Mouse (Mus musculus) thymus, postnatal 14 days (tissue): Measurements from ENCODE around the gene Chst3.
"Not testable (repeated sequence)": the region's sequence is repeated elsewhere in the genome, so short reads cannot be mapped to it uniquely, and the experiment has no call there.

Experiments used
- DNase-seq: peaks from one replicate; pipeline ENCODE4 v3.0.0; 2021

The Chst3 gene

DNA sequence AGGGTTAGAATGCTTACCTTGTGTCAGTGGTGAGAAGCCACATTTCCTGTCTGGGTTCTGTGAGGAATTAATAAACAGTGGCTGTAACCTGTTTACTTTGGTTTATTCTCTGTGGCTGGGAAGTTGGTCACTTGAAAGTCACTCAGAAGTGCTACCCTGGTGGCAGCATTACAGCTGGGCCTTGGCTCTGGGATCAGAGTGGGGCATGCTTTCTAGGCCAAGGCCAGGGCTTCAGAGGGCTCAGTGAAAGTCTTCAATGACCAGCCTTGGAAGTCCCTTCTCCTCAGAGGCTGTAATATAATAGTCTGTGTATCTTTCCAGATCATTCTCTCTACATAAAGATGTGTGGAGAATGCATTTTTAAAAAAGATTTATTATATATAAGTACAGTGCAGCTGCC, 63.0 kb downstream of the Chst3 start:
- DNase-seq, result no peak

DNA sequence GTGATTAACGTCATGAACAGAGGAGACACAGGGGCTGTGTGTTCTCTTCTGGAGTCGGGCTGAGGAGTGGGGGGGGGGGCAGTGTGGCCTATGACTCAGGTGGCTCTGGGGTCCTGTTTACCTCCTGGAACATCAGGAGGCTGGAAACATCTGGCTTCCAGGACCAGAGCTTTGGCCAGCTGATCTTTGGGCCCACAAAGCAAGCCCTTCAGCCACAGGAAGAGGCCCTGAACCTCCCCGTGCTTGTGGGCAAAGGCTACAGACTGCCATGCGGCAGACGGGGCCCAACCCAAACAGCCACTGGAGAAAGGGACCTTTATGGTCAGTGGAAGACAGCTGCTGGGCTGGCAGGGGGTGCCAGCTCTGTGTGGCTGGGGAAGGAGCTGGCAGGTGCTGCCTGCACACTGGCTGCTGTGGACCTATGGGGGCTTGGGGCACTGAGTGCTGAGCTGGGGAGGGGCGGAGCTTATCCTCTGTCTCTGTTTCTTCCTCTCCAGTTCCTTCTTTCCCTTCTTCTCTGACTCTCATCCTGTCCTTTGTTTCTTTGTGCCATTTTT, 67.9 kb downstream of the Chst3 start:
- DNase-seq, result no peak

DNA sequence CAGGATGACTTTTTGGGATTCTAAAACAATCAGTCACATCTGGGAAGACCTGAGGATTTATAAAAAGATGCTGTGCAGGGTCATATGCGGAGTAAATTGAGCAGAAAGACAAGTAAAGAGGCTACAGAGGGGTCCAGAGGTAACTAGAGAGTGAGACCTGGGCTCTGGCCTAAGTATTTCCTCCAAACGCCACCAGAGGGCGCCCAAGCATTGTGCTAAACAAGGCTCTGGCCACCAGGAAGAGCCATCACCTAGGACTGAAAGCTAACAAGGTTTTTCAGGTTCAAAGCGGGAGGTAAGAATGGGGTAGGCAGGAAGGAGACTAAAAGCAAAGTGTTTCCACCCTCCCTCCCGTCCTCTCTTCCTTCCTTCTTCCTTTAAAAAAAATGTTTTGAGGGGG, 71.0 kb downstream of the Chst3 start:
- DNase-seq, result peak; percentile 89

DNA sequence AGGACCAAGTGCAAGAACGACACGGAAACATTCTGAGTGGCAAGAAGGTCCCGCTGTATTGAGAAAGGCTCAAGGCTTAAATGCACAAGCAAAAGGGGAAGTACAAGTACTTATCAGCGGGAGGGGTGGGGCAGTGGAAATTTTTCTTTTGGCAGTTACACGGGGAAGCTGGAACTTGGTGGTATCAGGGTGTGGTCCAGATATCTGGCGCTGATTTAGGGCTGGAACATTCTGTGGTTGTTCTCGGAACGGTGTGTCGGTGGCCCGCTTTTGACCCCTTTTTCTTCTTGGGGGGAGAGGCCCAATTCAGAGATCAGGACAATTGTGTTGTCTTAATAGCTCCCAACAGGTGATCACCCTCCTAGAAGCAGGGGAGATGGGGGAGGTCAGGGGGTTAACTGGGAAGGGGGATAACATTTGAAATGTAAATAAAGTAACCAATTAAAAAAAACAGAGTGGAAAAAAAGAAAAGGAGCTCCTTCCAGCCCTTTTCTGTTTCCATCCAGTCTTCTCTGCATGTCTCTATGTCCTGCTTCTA, 71.5 kb downstream of the Chst3 start:
- not testable (repeated sequence) for DNase-seq

DNA sequence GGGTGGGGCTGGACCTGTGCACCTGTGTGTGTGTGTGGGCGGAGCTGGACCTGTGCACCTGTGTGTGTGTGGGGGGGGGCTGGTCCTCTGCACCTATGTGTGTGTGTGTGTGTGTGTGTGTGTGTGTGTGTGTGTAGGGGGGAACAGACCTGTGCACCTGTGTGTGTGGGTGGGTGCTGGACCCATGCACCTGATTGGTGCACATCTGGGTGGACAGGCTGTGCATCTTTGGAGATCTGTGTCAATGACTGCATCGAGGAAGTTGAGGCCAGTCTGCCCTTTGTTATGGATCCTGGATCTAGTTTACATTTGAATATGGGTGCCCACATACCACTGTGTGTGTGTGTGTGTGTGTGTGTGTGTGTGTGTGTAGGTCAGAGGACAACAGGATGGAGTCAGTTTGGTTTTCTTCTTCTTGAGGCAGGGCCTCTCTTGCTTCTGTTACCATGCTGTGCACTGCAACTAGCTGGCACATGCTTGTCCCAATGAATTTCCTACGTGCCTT, 77.4 kb downstream of the Chst3 start:
- no peak for DNase-seq

DNA sequence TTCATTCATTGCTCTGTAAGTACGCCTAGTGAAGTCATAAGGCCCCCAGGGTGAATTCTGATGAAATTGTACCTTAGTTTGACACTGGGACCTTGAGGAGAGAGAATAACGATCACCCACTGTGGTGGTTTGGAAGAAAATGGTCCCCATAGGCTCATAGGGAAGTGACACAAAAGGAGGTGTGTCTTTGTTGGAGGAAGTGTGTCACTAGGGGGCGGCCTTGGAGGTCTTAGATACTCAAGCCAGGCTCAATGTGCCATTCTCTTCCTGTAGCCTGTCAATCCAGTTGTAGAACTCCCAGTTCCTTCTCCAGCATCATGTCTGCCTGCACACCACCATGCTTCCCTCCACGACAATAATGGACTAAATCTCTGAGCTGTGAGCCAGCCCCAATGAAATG, 78.3 kb downstream of the Chst3 start:
- DNase-seq, result no peak

DNA sequence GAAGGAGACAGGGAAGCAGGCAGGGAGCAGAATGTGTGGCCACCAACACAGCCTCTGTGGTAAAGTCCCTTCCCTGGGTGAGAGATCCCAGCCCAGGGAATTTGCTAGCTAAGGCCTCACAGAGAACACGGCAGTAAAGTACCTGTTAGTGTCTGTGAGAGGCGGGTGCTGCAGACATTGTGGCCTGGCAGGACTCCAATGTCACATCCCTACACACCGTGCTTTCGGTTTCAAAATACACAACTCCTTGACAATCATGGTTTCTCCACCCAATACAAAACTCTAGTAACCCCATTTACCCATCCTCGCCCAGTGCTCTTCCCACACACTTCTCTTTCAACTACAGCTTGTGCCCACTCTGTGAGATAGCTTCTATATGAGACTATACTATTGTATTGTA, 80.4 kb downstream of the Chst3 start:
- DNase-seq, result no peak

DNA sequence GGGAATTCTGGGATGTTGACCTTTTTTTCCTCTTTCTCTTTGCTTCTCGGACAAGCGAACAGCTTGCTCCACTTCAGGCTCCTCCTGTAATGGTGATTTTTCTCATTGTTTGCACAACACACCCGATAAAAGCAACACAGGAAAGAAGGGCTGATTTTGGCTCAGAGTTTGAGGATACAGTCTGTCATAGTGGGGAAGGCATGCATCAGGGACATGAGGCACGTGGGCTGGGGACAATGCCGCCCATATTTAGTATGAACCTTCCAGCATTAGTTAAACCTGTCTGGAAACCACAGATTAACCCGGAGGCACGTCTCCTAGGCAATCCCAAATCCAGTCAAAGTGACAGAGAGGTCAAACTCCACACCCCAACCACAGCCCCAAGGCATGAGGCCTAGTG, 82.1 kb downstream of the Chst3 start:
- no peak for DNase-seq

DNA sequence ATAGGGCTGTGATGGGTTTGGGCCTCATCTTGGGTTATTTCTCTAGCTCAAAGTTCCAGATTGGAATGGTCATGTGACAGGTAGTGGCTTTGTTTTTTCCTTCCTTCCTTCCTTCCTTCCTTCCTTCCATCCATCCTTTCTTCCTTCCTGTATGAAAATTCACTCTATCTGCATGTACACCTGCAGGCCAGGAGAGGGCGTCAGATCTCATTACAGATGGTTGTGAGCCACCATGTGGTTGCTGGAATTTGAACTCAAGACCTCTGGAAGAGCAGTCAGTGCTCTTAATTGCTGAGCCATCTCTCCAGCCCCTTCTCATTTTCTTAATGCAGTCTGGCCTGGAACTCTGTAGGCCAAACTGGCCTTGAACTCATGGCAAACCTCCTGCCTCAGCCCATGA, 83.0 kb downstream of the Chst3 start:
- DNase-seq, result not testable (repeated sequence)

DNA sequence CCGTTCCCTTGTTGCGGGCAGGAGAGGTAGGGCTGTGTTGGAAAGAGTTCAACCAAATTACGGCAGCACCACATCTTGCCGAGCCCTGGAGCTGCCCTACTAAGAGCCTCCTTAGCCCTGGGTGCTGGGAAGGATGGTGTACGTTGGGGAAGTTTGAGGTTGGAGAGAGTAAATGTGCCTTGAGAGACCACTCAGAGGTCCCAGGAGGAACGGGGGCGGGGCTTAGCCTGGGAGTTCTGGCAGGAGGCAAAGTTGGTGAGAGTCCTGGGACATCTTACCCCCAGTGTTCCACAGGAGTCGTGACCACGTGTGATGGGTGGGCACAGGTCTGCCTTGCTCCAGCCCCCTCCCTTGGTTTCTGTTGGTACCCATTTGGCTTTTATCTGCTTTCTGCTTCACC, 84.9 kb downstream of the Chst3 start:
- DNase-seq, result no peak

DNA sequence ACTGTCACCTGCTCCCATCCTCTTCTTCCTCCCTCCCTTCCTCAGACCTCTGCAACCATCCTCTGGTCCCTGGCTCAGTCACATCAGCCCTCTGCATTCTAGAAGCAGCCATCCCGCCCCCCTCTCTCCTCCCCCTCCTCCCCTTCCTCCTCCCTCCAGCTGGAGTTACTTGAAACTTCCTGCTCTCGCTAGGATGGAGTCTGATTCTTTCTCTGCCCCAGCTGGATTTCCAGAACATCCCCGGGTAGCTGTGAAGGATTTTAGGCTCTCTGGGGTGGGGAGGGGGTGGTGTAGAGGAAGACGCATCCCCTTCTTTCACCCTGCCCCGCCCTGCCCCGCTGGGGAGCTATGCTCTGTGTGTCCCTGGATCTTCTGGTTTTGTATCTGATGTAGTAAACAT, 85.6 kb downstream of the Chst3 start:
- DNase-seq, result no peak
